Mouse (Mus musculus) limb, embryonic 11.5 days (tissue): Measurements from ENCODE around the gene Spint1. TPM values are rescaled to one million over a fixed set of nuclear protein-coding genes. Genes with fewer than 3 reads are reported as not detected.

Source experiments
- ATAC-seq: fragments of 200-750 bp; cut with Nextera tagmentation; 2 replicates; pipeline ENCODE4 v1.8.0; 2017; ENCODE audit warnings: low read depth; ENCODE audit not compliant: insufficient number of reproducible peaks, low FRiP score, low TSS enrichment
- DNase-seq: peaks from one replicate; pipeline ENCODE4 v3.0.0-alpha.2; 2015; ENCODE audit warnings: low spot score
- H3K27ac ChIP-seq: fragments of 300-500 bp; sonication (generic); replicated peaks from 2 replicates; pipeline ENCODE4 v1.5.1; 2014; ENCODE audit warnings: low read depth, mild to moderate bottlenecking, low read length
- H3K27me3 ChIP-seq: fragments of 300-500 bp; sonication (generic); 2 replicates; pipeline ENCODE4 v1.6.1; 2014; ENCODE audit warnings: mild to moderate bottlenecking, low read length, mixed read lengths; ENCODE audit not compliant: control insufficient read depth, insufficient read depth
- H3K36me3 ChIP-seq: fragments of 300-500 bp; sonication (generic); 2 replicates; pipeline ENCODE4 v1.6.1; 2014; ENCODE audit warnings: mild to moderate bottlenecking, low read length, moderate library complexity, mixed read lengths; ENCODE audit not compliant: control insufficient read depth, insufficient read depth
- H3K4me1 ChIP-seq: fragments of 300-500 bp; sonication (generic); 2 replicates; pipeline ENCODE4 v1.6.1; 2014; ENCODE audit warnings: low read length, mixed read lengths; ENCODE audit not compliant: control insufficient read depth, insufficient read depth
- H3K4me2 ChIP-seq: fragments of 300-500 bp; sonication (generic); 2 replicates; pipeline ENCODE4 v1.6.1; 2014; ENCODE audit warnings: low read depth, mild to moderate bottlenecking, moderate library complexity; ENCODE audit not compliant: severe bottlenecking
- H3K4me3 ChIP-seq: fragments of 300-500 bp; sonication (generic); 2 replicates; pipeline ENCODE4 v1.5.1; 2014; ENCODE audit warnings: low read depth, low read length
- H3K9ac ChIP-seq: fragments of 300-500 bp; sonication (generic); 2 replicates; pipeline ENCODE4 v1.6.1; 2014; ENCODE audit warnings: mild to moderate bottlenecking, low read length
- H3K9me3 ChIP-seq: fragments of 300-500 bp; sonication (generic); 2 replicates; pipeline ENCODE4 v1.6.1; 2016; ENCODE audit warnings: low read length; ENCODE audit not compliant: control insufficient read depth
- WGBS: fragments of 180-500 bp; shearing (Covaris S2); extraction: QIAGEN DNeasy Blood & Tissue Kit; methylation state at CpG from one replicate; pipeline ENCODE4 v1.1.7; 2014; 5-methylcytosine and 5-hydroxymethylcytosine counted together
- polyA plus RNA-seq: library from polyadenylated mRNA; unstranded; fragments of >200 nt; fragmentation: Nextera tagmentation; extraction: Ambion mirVana; gene quantifications from 2 replicates; pipeline ENCODE4 v1.2.1, GENCODE M21; 2014

Spint1 gene
- polyA plus RNA-seq, 1 experiment from 2014 or later, result 8.0 TPM

DNA sequence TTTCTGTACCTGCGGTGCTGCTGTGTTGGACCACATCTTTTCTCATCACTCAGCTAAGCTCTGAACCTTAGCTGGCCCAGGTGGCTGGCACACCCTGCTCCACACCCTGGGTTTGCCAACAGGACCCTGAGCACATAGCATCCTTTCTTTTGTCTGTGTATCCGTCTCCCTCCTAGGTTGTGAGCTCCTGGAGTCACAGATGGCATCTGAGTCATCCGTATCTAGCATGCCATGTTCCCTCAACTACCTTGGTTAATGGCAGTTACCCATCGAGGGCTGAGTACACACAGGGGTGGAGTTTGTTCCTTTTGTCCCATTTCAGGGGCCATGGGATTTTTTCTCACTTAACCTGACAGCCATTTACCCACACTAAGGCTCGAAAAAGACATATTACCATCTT lies 13.2 kb downstream of the Spint1 start:
- Histone ChIP-seq H3K4me2 (no peak overlapping the region), H3K4me3 (no peak overlapping the region), H3K9ac (no peak overlapping the region), H3K9me3 (no peaks in the 10 kb centered on the region), H3K27me3 (peaks cover 6% of the 10 kb centered on the region; the same call in 1 of the 2 replicates), H3K4me1 (0 out of 2 replicates have a peak, but pooled peaks cover 2% of the 10 kb centered on the region), H3K27ac (no peak overlapping the region), H3K36me3 (no peaks in the 10 kb centered on the region)
- no peak for DNase-seq
- no peak for ATAC-seq
- 64% methylated on average over 5 of the region's 5 CpGs for WGBS

DNA sequence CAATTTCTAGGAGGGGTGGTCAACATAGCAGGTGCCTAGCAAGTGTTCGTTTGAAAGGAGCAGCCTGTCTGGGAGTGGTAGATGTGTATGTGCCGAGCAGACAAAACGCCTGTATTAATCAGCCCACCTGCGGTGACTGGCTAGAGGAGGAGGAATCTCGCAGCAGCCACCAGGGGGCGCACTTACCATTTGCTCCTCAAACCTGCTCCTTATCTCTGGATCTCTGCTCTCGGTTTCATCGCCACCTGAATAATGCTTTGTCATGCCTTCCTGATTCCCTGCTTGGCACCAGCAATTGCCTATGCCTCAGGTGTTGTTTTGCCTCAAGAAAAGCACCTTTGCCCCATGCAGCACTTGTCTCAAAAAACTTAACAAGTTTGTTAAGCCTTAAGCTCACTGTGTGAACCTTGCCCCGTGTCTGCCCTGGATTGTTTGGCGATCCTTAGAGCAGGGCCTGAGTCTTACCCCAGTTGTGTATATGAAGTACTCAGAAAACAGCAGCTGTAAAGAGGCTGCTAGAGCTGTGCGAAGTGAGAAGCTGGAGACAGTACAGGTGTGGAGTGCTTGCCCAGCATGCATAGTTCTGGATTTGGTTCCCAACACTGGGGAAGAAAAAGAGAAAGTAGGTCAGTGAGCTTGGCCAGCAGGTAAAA lies 13.8 kb downstream of the Spint1 start:
- Histone ChIP-seq H3K9me3 (no peaks in the 10 kb centered on the region), H3K36me3 (no peaks in the 10 kb centered on the region), H3K27me3 (peaks cover 7% of the 10 kb centered on the region; the same call in 1 of the 2 replicates), H3K27ac (no peak overlapping the region), H3K4me1 (0 out of 2 replicates have a peak, but pooled peaks cover 2% of the 10 kb centered on the region), H3K4me3 (no peak overlapping the region), H3K9ac (no peak overlapping the region), H3K4me2 (no peak overlapping the region)
- ATAC-seq, result peak; percentile 52
- peak; percentile 93 for DNase-seq
- 15% methylated on average over 11 of the region's 11 CpGs for whole genome bisulfite sequencing

DNA sequence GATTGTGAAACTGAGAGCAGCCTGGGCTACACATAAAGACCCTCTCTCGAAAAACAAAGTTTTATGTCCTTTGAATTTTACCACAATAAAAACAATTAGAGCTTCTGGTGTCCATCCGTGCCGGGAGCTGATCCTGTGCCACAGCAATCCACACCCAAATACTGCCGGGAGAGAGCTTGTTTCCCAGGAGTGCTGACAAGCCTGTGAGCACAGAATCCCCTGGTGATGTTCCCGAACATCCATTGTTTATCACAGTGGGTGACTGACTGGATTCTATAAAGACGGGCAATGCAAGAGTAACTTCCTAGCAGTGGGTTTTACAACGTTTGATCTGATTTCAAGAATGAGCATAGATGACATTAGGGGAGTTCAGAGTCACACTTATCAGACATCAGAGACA lies 17.8 kb downstream of the Spint1 start:
- Histone ChIP-seq H3K4me2 (no peak overlapping the region), H3K9ac (no peak overlapping the region), H3K36me3 (no peaks in the 10 kb centered on the region), H3K27me3 (peaks cover 7% of the 10 kb centered on the region; the same call in 1 of the 2 replicates), H3K4me1 (no peaks in the 10 kb centered on the region), H3K9me3 (no peaks in the 10 kb centered on the region), H3K27ac (no peak overlapping the region), H3K4me3 (no peak overlapping the region)
- ATAC-seq (no peak), DNase-seq (no peak)
- WGBS, result 27% methylated on average over 7 of the region's 7 CpGs

GRCm38 (mm10) chr2:119260518-119260917 lies 23.4 kb downstream of the Spint1 start:
- H3K4me3 ChIP-seq, result no peak overlapping the region
- peaks cover 6% of the 10 kb centered on the region for H3K4me1 ChIP-seq
- no peaks in the 10 kb centered on the region for H3K9me3 ChIP-seq
- H3K27ac ChIP-seq, result no peak overlapping the region
- DNase-seq (no peak), ATAC-seq (no peak)
- no peak overlapping the region for H3K4me2 ChIP-seq
- 72% methylated on average over 1 of the region's 1 CpGs for WGBS
- no peak overlapping the region for H3K9ac ChIP-seq
- no peaks in the 10 kb centered on the region for H3K36me3 ChIP-seq
- 0 out of 2 replicates have a peak, but pooled peaks cover under 1% of the 10 kb centered on the region for H3K27me3 ChIP-seq

- Histone ChIP-seq H3K9me3 (no peaks in the 10 kb centered on the region), H3K27ac (no peak overlapping the region), H3K27me3 (no peaks in the 10 kb centered on the region), H3K4me2 (no peak overlapping the region), H3K36me3 (no peaks in the 10 kb centered on the region), H3K4me3 (no peak overlapping the region), H3K9ac (no peak overlapping the region), H3K4me1 (peaks cover 6% of the 10 kb centered on the region)
- ATAC-seq (no peak), DNase-seq (no peak)
- WGBS, result 73% methylated on average over 2 of the region's 2 CpGs
Measured at GRCm38 (mm10) chr2:119261326-119261725, 24.2 kb downstream of the Spint1 start.

- H3K27me3 ChIP-seq, result no peaks in the 10 kb centered on the region
- H3K9me3 ChIP-seq, result no peaks in the 10 kb centered on the region
- 23% methylated on average over 8 of the region's 8 CpGs for WGBS
- H3K9ac ChIP-seq, result 0 out of 2 replicates have a peak overlapping the region, but pooled peaks have one; percentile 34
- ATAC-seq (no peak), DNase-seq (no peak)
- H3K36me3 ChIP-seq, result no peaks in the 10 kb centered on the region
- no peak overlapping the region for H3K4me2 ChIP-seq
- peaks cover 6% of the 10 kb centered on the region for H3K4me1 ChIP-seq
- H3K4me3 ChIP-seq, result no peak overlapping the region
- 0 out of 2 replicates have a peak overlapping the region, but pooled peaks have one; percentile 18 for H3K27ac ChIP-seq
Measured at GRCm38 (mm10) chr2:119262978-119263377, 25.8 kb downstream of the Spint1 start.

- no peak for DNase-seq
- peaks cover 6% of the 10 kb centered on the region for H3K4me1 ChIP-seq
- no peak overlapping the region for H3K9ac ChIP-seq
- no peaks in the 10 kb centered on the region for H3K36me3 ChIP-seq
- no peak overlapping the region for H3K4me2 ChIP-seq
- no peak overlapping the region for H3K27ac ChIP-seq
- no peak for ATAC-seq
- H3K27me3 ChIP-seq, result no peaks in the 10 kb centered on the region
- H3K9me3 ChIP-seq, result no peaks in the 10 kb centered on the region
- 84% methylated on average over 5 of the region's 5 CpGs for WGBS
- no peak overlapping the region for H3K4me3 ChIP-seq
Measured at GRCm38 (mm10) chr2:119263813-119264212, 26.7 kb downstream of the Spint1 start.

- 49% methylated on average over 9 of the region's 9 CpGs for WGBS
- Histone ChIP-seq H3K4me2 (peak overlapping the region; percentile 97), H3K36me3 (no peaks in the 10 kb centered on the region), H3K4me1 (0 out of 2 replicates have a peak, but pooled peaks cover 3% of the 10 kb centered on the region), H3K4me3 (peak overlapping the region; percentile 60; the same call in 1 of the 2 replicates), H3K27me3 (peaks cover 5% of the 10 kb centered on the region; the same call in 1 of the 2 replicates), H3K9me3 (no peaks in the 10 kb centered on the region), H3K27ac (no peak overlapping the region), H3K9ac (no peak overlapping the region)
- DNase-seq (no peak), ATAC-seq (no peak)
Measured at GRCm38 (mm10) chr2:119270286-119270642, 33.1 kb downstream of the Spint1 start.
